Mouse (Mus musculus) liver, embryonic 11.5 days (tissue): Measurements from ENCODE around the gene Alkbh8. TPM values are rescaled to one million over a fixed set of nuclear protein-coding genes. Genes with fewer than 3 reads are reported as not detected.
"Not testable (repeated sequence)": the region's sequence is repeated elsewhere in the genome, so short reads cannot be mapped to it uniquely, and the experiment has no call there.

Experiments used
- ATAC-seq: fragments of 200-750 bp; cut with Nextera tagmentation; replicated peaks from 2 replicates; pipeline ENCODE4 v1.8.0; 2017; ENCODE audit warnings: moderate number of reproducible peaks, mild to moderate bottlenecking, moderate TSS enrichment, moderate library complexity; ENCODE audit not compliant: low FRiP score
- DNase-seq: peaks from one replicate; pipeline ENCODE4 v3.0.0-alpha.2; 2017; ENCODE audit warnings: low spot score
- H3K27ac ChIP-seq: fragments of 300-500 bp; sonication (generic); 2 replicates; pipeline ENCODE4 v1.5.1; 2014; ENCODE audit warnings: mild to moderate bottlenecking, low read depth, low read length, control low read depth
- H3K27me3 ChIP-seq: fragments of 300-500 bp; sonication (generic); replicated peaks from 2 replicates; pipeline ENCODE4 v1.6.1; 2014; ENCODE audit warnings: low read length, mixed read lengths; ENCODE audit not compliant: control insufficient read depth, insufficient read depth
- H3K36me3 ChIP-seq: fragments of 300-500 bp; sonication (generic); 2 replicates; pipeline ENCODE4 v1.6.1; 2014; ENCODE audit warnings: mild to moderate bottlenecking, low read length, moderate library complexity, mixed read lengths; ENCODE audit not compliant: control insufficient read depth, insufficient read depth
- H3K4me1 ChIP-seq: fragments of 300-500 bp; sonication (generic); replicated peaks from 2 replicates; pipeline ENCODE4 v1.6.1; 2014; ENCODE audit warnings: low read length, mixed read lengths; ENCODE audit not compliant: control insufficient read depth, insufficient read depth
- H3K4me2 ChIP-seq: fragments of 300-500 bp; sonication (generic); 2 replicates; pipeline ENCODE4 v1.6.1; 2014; ENCODE audit warnings: mild to moderate bottlenecking, control low read depth, moderate library complexity
- H3K4me3 ChIP-seq: fragments of 300-500 bp; sonication (generic); 2 replicates; pipeline ENCODE4 v1.5.1; 2014; ENCODE audit warnings: low read depth, low read length, control low read depth
- H3K9ac ChIP-seq: fragments of 300-500 bp; sonication (generic); 2 replicates; pipeline ENCODE4 v1.6.1; 2014; ENCODE audit warnings: low read depth, low read length, control low read depth
- H3K9me3 ChIP-seq: fragments of 300-500 bp; sonication (generic); 2 replicates; pipeline ENCODE4 v1.6.1; 2016; ENCODE audit warnings: low read length, inconsistent platforms, mixed read lengths; ENCODE audit not compliant: control insufficient read depth
- WGBS: fragments of 180-500 bp; shearing (Covaris S2); extraction: QIAGEN DNeasy Blood & Tissue Kit; methylation state at CpG from one replicate; pipeline ENCODE4 v1.1.7; 2014; 5-methylcytosine and 5-hydroxymethylcytosine counted together
- polyA plus RNA-seq: library from polyadenylated mRNA; unstranded; fragments of >200 nt; fragmentation: Nextera tagmentation; extraction: Ambion mirVana; gene quantifications from 2 replicates; pipeline ENCODE4 v1.2.1, GENCODE M21; 2014

Alkbh8 gene
- polyA plus RNA-seq, 1 experiment from 2014 or later, result 35.6 TPM

DNA sequence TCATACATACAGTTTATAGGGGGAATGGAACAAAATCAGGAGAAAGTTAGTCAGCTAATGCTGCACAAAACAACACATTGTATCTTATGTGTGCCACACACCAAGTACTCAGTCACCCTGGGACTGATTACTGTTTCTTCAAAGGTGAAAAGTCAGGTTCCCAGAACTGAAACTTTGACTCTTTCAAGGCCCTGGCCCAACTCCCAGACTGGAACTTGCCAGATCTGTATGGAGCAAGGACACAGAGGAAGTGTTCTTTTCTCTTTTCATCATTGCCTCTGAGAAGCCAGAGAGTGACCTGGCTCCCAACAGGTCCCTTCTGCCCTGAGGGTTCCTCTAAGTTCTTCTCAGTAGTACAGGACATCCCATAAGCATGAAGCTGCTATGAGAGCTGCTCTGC is 10.2 kb downstream of the Alkbh8 start:
- Histone ChIP-seq H3K27me3 (no peaks in the 10 kb centered on the region), H3K4me3 (no peak overlapping the region), H3K27ac (peak overlapping the region; percentile 53; the same call in 1 of the 2 replicates), H3K36me3 (peaks cover 22% of the 10 kb centered on the region), H3K9me3 (no peaks in the 10 kb centered on the region), H3K4me1 (no peaks in the 10 kb centered on the region), H3K9ac (no peak overlapping the region; the same call in 1 of the 2 replicates), H3K4me2 (no peak overlapping the region)
- DNase-seq (no peak), ATAC-seq (peak; percentile 19; the same call in 1 of the 2 replicates)

DNA sequence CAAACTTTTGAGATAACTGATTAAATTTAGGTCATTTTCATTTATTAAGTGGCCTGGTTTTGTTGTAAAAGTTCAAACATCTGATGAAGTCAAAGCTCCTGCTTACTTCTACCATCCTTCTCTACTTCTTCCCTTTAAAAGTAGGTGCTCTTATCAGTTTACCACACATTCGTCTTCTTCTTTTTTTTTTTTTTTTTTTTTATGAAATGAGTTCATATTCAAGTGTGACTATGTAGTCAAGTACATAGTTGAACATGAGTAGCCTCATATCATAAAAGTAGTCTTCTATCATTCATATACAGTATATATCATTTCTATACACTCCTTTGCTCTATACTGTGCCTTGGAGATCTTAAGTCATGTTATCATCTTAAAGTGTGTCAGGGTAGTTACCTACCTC is 11.0 kb downstream of the Alkbh8 start:
- Histone ChIP-seq H3K4me3 (no peak overlapping the region), H3K36me3 (peaks cover 24% of the 10 kb centered on the region), H3K4me1 (no peaks in the 10 kb centered on the region), H3K27me3 (no peaks in the 10 kb centered on the region), H3K9ac (no peak overlapping the region), H3K9me3 (no peaks in the 10 kb centered on the region), H3K27ac (no peak overlapping the region), H3K4me2 (no peak overlapping the region)
- no peak for DNase-seq
- ATAC-seq, result peak; percentile 86
- WGBS, result 47% methylated on average over 1 of the region's 1 CpGs

DNA sequence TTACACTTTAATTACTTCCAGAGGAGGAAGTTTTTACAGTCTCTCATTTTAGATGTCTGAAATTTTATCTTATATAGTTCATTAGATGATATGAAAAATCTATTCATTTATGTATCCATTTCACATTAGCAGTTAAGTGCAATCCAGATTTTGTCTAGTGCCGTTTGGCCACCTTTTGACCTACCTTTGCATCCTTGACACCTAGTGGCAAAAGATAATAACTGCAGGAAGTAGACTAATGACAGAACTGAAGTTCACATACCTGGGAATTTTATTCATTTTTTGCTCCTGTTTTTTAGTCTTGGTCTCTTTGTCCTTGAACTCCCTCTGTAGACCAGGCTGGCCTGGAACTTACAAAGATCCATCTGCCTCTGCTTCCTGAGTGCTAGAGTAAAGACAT is 15.1 kb downstream of the Alkbh8 start:
- DNase-seq (no peak), ATAC-seq (no peak)
- Histone ChIP-seq H3K4me3 (no peak overlapping the region), H3K36me3 (peaks cover 24% of the 10 kb centered on the region), H3K4me1 (no peaks in the 10 kb centered on the region), H3K27ac (no peak overlapping the region), H3K9me3 (no peaks in the 10 kb centered on the region), H3K9ac (no peak overlapping the region), H3K27me3 (no peaks in the 10 kb centered on the region), H3K4me2 (no peak overlapping the region)
- 84% methylated on average over 1 of the region's 1 CpGs for WGBS

DNA sequence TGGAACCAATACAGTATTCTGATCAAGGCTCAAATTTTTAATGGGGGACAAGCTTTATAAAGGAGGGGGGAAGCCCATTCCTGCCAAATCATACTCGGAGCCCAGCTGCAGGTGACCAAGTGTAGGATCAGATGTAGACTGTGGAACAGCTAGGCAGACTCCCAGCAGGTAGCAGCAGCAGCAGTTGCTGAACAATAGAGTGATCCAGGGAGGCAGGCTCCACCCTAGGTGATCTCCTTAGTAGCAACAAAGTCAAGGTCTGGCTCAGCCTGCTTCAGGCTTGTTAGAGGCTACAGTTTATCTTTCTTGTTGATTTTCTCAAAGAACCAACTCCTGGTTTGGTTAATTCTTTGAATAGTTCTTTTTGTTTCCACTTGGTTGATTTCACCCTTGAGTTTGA is 41.4 kb downstream of the Alkbh8 start:
- H3K27ac ChIP-seq, H3K27me3 ChIP-seq, H3K4me1 ChIP-seq, ATAC-seq, H3K9ac ChIP-seq, H3K36me3 ChIP-seq, H3K4me2 ChIP-seq, DNase-seq, H3K4me3 ChIP-seq, H3K9me3 ChIP-seq: not testable (repeated sequence)
- WGBS, result 80% methylated on average over 1 of the region's 1 CpGs

DNA sequence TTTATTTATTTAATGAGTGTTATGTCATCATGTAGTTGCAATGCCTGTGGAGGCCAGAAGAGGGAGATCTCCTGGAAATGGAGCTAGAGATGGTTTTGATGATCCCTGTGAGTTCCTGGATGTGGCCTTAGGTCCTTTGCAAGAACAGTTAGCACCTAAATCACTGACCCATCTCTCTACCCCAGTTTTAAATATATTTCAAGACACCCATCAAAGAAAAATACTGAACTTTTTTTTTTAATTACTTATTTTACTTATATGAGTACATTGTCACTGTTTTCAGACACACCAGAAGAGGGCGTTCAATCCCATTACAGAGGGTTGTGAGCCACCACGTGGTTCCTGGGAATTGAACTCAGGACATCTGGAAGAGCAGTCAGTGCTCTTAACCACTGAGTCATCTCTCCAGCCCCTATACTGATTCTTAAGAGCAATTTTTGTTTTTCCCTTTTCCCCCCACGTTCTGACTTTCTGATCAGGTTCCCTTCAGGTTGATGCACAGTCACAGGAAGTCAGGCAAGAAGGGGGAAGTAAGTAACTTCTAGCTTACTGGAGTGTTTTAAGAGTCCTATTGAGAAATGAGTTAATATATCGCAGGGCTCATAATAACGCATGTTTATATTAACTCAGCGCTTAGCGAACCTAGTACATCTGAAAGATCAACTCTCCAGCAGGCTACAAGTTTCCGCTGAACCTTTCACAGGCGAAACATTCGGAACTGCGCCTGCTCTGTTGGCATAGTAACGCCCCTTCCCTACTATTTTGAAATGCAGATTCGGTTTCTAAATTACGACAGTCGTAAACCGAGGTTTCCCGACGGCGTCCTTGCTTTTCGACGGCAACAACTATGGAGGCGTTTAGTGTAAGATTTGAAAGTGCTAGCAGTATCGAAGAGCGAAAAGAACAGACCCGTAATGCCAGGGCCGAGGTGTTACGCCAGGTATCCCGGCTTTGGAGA is 68.6 kb downstream of the Alkbh8 start, which contains the start of gene Cwf19l2:
Gene Cwf19l2, plus strand, starts transcription at position 342 of the 958 bp plus-strand sequence.
- Histone ChIP-seq H3K4me1 (no peaks in the 10 kb centered on the region; the same call in 1 of the 2 replicates), H3K36me3 (no peaks in the 10 kb centered on the region), H3K9me3 (no peaks in the 10 kb centered on the region), H3K4me2 (peak within 1 kb of the TSS; percentile 74), H3K27me3 (no peaks in the 10 kb centered on the region), H3K4me3 (peak within 1 kb of the TSS; percentile 70), H3K9ac (peak within 1 kb of the TSS; percentile 73), H3K27ac (peak within 1 kb of the TSS; percentile 59; the same call in 1 of the 2 replicates)
- ATAC-seq (peak; percentile 87), DNase-seq (peak; percentile 64)
- under 1% methylated on average over 28 of the region's 28 CpGs for WGBS

DNA sequence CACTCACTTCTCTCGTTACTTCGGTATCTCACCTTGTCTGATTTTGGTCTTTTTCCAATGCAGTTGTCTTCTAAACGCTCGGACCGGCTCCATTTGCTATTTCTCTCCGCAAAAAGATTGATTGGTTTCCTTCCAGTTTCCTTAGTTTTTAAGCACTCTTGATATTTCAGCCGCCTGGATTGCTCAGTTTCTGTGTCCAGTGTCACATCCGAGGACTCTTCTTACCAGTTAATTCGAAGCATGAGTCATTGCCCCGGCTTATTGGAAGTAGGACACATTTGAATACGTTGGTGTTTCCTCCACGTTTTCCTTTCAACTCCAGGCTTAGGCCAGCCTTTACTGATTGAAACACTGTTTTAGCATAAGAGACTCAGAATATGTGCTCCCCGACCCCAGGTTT is 69.4 kb downstream of the Alkbh8 start:
- no peaks in the 10 kb centered on the region; the same call in 1 of the 2 replicates for H3K4me1 ChIP-seq
- no peak overlapping the region for H3K27ac ChIP-seq
- no peaks in the 10 kb centered on the region for H3K36me3 ChIP-seq
- DNase-seq, result peak; percentile 35
- peak overlapping the region; percentile 73 for H3K9ac ChIP-seq
- H3K4me2 ChIP-seq, result peak overlapping the region; percentile 74
- H3K9me3 ChIP-seq, result no peaks in the 10 kb centered on the region
- H3K4me3 ChIP-seq, result peak overlapping the region; percentile 70
- no peak for ATAC-seq
- WGBS, result under 1% methylated on average over 13 of the region's 13 CpGs
- H3K27me3 ChIP-seq, result no peaks in the 10 kb centered on the region

DNA sequence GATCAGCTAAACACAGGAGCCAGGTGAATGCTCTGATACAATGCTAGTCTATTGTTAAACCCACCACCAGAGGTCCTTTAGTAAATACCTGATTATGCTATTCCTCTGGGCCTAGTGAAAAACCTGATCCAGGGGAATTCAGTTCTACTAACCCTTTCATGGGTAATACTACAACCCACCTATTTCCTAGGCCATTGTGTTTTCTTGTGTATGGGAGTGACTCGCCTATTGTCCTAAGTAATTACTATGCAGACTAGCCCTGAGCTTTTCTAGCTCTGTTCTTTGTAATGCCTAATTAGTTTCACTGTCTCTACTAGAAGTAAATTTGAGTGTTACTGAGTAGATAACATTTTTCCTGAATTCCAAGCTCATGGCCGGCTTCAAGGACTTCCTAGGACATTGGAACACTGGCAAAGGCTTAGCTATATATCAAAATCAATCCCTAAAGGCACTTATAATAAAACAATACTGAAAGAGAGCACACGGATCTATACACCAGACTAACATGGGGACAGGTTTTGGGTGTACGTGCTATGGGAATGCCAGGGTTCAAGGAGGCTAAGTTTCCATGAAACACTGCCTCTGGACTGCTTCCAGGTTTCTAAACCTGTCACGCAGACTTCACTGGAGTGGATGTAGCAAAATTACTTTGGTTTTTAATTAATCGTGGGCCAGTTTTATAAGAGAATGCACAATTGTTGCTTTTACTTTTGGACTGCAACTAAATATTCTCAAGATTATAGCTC is 104.8 kb downstream of the Alkbh8 start:
- WGBS, result 88% methylated on average over 6 of the region's 6 CpGs
- H3K36me3 ChIP-seq, H3K4me3 ChIP-seq, H3K4me1 ChIP-seq, H3K9ac ChIP-seq, H3K27me3 ChIP-seq, H3K9me3 ChIP-seq, DNase-seq, H3K4me2 ChIP-seq, H3K27ac ChIP-seq, ATAC-seq: not testable (repeated sequence)
